Mouse (Mus musculus) intestine, postnatal 0 days (tissue): ENCODE data around the gene H2al1e. TPM values are rescaled to one million over a fixed set of nuclear protein-coding genes. Genes with fewer than 3 reads are reported as not detected.
"Not testable (repeated sequence)": the region's sequence is repeated elsewhere in the genome, so short reads cannot be mapped to it uniquely, and the experiment has no call there.

ENCODE experiments used
- ATAC-seq: fragments of 200-750 bp; cut with Nextera tagmentation; 2 replicates; pipeline ENCODE4 v1.8.0; 2017; ENCODE audit warnings: mild to moderate bottlenecking, moderate TSS enrichment, moderate library complexity
- H3K27ac ChIP-seq: fragments of 300-500 bp; sonication (generic); 2 replicates; pipeline ENCODE4 v1.5.1; 2014; ENCODE audit warnings: mild to moderate bottlenecking, low read depth, low read length, moderate library complexity
- H3K27me3 ChIP-seq: fragments of 300-500 bp; sonication (generic); replicated peaks from 2 replicates; pipeline ENCODE4 v1.6.1; 2014; ENCODE audit warnings: low read length, mixed read lengths; ENCODE audit not compliant: control insufficient read depth, insufficient read depth
- H3K36me3 ChIP-seq: fragments of 300-500 bp; sonication (generic); 2 replicates; pipeline ENCODE4 v1.6.1; 2014; ENCODE audit warnings: mild to moderate bottlenecking, moderate library complexity; ENCODE audit not compliant: control insufficient read depth, insufficient read depth
- H3K4me1 ChIP-seq: fragments of 300-500 bp; sonication (generic); replicated peaks from 2 replicates; pipeline ENCODE4 v1.6.1; 2014; ENCODE audit warnings: antibody characterized with exemption, low read length, mixed read lengths; ENCODE audit not compliant: control insufficient read depth, insufficient read depth
- H3K4me2 ChIP-seq: fragments of 300-500 bp; sonication (generic); replicated peaks from 2 replicates; pipeline ENCODE4 v1.6.1; 2014; ENCODE audit warnings: low read depth, mild to moderate bottlenecking, moderate library complexity
- H3K4me3 ChIP-seq: fragments of 300-500 bp; sonication (generic); 2 replicates; pipeline ENCODE4 v1.5.1; 2014; ENCODE audit warnings: low read depth, low read length
- H3K9ac ChIP-seq: fragments of 300-500 bp; sonication (generic); 2 replicates; pipeline ENCODE4 v1.6.1; 2014; ENCODE audit warnings: mild to moderate bottlenecking, low read depth, low read length
- H3K9me3 ChIP-seq: fragments of 300-500 bp; sonication (generic); 2 replicates; pipeline ENCODE4 v1.6.1; 2016; ENCODE audit warnings: mixed run types; ENCODE audit not compliant: control insufficient read depth
- CTCF ChIP-seq: sonication (generic); IDR thresholded peaks from 2 replicates; pipeline ENCODE4 v1.5.1; 2016; ENCODE audit warnings: low read depth, mild to moderate bottlenecking, control low read depth, antibody characterized with exemption, moderate library complexity
- WGBS: fragments of 180-500 bp; shearing (Covaris S2); extraction: QIAGEN DNeasy Blood & Tissue Kit; methylation state at CpG from one replicate; pipeline ENCODE4 v1.1.7; 2014; 5-methylcytosine and 5-hydroxymethylcytosine counted together
- polyA plus RNA-seq: library from polyadenylated mRNA; unstranded; fragments of >200 nt; fragmentation: Nextera tagmentation; extraction: Ambion mirVana; gene quantifications from 2 replicates; pipeline ENCODE4 v1.2.1, GENCODE M21; 2015

H2al1e gene
- polyA plus RNA-seq, 1 experiment from 2014 or later = not detected

DNA sequence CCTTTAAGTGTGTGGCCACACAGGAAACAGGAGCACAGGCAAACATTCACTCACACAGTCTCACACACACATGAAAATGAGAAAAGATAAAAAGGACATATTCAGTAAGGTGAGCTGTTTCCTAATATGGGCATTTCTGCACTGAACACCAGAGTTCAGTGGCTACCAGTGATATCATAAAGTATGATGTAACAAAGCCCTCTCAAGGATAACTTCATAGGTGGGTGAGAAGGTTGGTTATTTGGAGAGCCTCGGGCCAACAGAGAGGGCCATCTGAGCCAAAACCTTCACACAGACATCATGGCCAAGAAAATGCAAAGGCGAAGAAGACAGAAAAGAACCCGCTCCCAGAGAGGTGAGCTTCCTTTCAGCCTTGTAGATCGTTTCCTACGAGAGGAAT is 12.6 kb downstream of the H2al1e start, which contains the start of gene H2al1i:
TSS of gene H2al1i (plus strand) at position 301 of the 400 bp plus-strand sequence.
- not testable (repeated sequence) for H3K4me3 ChIP-seq, ATAC-seq, H3K9ac ChIP-seq, H3K36me3 ChIP-seq, H3K27ac ChIP-seq, H3K9me3 ChIP-seq, H3K27me3 ChIP-seq, H3K4me2 ChIP-seq, H3K4me1 ChIP-seq
- 100% methylated on average over 3 of the region's 5 CpGs for WGBS

DNA sequence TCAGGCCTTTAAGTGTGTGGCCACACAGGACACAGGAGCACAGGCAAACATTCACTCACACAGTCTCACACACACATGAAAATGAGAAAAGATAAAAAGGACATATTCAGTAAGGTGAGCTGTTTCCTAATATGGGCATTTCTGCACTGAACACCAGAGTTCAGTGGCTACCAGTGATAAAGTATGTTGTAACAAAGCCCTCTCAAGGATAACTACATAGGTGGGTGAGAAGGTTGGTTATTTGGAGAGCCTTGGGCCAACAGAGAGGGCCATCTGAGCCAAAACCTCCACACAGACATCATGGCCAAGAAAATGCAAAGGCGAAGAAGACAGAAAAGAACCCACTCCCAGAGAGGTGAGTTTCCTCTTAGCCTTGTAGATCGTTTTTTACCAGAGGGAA is 15.8 kb downstream of the H2al1e start, which contains the start of gene H2al1j:
TSS of gene H2al1j (plus strand) at position 301 of the 400 bp plus-strand sequence.
- ATAC-seq, H3K4me2 ChIP-seq, H3K36me3 ChIP-seq, H3K27me3 ChIP-seq, H3K4me1 ChIP-seq, H3K4me3 ChIP-seq, H3K27ac ChIP-seq, H3K9ac ChIP-seq, H3K9me3 ChIP-seq: not testable (repeated sequence)
- 85% methylated on average over 2 of the region's 2 CpGs for WGBS

DNA sequence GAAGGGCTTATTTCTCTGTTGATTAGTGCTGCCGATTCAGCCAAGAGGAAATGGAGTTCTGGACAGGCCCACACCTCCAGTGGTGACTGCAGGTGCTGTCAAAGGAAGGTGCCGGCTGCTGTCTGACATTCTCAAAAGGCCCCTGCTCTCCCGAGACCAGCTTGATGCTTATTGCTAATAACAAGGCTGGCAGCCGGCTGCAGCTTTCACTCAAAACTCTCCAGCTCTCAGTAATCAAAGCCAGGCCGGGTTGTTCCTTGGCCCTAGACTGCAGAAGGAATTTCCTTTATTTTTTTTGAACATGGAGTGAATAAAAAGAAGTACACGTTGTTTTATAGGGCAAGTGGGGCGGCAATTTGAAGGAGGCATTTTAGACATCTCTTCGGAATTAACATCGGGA is 34.0 kb downstream of the H2al1e start:
- no peaks in the 10 kb centered on the region for H3K27me3 ChIP-seq
- H3K27ac ChIP-seq = no peak overlapping the region
- no peak overlapping the region for H3K9ac ChIP-seq
- WGBS = 78% methylated on average over 9 of the region's 9 CpGs
- no peak overlapping the region for H3K4me3 ChIP-seq
- H3K9me3 ChIP-seq = no peaks in the 10 kb centered on the region
- no peak for TF ChIP-seq CTCF
- H3K4me1 ChIP-seq = no peaks in the 10 kb centered on the region
- H3K36me3 ChIP-seq = no peaks in the 10 kb centered on the region
- no peak for ATAC-seq
- H3K4me2 ChIP-seq = no peak overlapping the region

DNA sequence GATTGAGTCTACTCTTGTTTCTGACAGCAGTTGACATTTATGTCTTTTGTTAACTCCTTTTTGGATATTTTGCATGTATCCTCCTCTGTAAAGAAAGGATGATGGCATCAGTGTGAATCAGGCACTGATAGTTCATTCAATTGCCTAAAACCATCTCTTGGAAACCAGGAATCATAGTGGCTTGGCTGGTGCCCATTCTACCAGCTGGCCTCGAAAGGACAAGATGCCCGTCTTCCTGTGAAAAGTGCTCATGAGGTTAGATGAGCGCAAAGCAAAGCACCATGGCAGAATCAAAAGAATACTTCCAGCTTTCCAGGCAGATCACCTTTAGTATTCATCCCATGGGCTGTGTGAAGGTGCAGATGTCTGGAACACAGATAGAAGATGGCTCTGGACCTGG is 35.0 kb downstream of the H2al1e start:
- Histone ChIP-seq H3K27ac (no peak overlapping the region), H3K36me3 (no peaks in the 10 kb centered on the region), H3K4me2 (no peak overlapping the region), H3K9ac (no peak overlapping the region), H3K27me3 (no peaks in the 10 kb centered on the region), H3K4me3 (no peak overlapping the region), H3K9me3 (no peaks in the 10 kb centered on the region), H3K4me1 (no peaks in the 10 kb centered on the region)
- no peak for ATAC-seq
- 91% methylated on average over 3 of the region's 3 CpGs for WGBS
- no peak for TF ChIP-seq CTCF

DNA sequence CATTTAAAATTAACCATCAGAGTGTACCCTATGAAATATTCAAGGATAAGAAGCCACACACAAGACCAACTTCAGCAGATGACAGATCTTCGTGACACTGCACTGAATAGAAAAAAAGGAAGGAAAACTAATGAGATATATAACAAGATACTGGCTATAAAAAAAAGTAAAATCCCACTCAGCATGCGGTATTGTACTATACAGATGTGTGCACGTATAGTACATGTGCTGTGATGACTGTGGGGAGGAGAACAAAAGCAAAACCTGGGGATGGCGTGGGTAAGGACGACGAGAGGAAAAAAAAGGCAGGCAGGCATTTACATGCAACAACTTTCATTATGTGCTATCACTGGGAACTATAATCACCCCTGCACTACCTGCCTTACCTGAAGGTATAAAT is 49.1 kb downstream of the H2al1e start:
- WGBS = 75% methylated on average over 6 of the region's 6 CpGs
- ATAC-seq = no peak
- no peaks in the 10 kb centered on the region for H3K4me1 ChIP-seq

DNA sequence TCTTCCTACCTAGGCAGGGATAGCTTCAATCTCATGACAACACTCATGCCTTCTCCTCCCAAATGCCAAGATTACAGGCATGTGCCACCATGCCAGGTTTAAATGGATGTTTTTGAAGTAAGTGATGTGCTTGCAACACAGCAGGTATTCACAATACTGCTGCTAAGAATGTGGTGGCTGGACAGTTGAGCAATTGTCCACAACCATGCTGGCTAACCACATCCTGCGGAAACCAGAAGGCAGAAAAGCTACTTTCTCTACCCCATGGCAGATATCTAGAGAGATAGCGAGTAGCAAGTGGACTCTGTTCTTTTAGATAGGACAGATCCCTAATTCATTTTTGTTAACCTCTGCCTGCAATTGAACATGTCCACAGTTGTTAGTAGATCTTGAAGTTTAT is 49.5 kb downstream of the H2al1e start:
- no peak for ATAC-seq
- no peak overlapping the region for H3K4me2 ChIP-seq
- WGBS = 74% methylated on average over 2 of the region's 2 CpGs
- H3K9ac ChIP-seq = no peak overlapping the region
- H3K27me3 ChIP-seq = 0 out of 2 replicates have a peak, but pooled peaks cover 3% of the 10 kb centered on the region
- H3K4me1 ChIP-seq = no peaks in the 10 kb centered on the region
- TF ChIP-seq CTCF = no peak
- no peak overlapping the region for H3K27ac ChIP-seq
- no peaks in the 10 kb centered on the region for H3K9me3 ChIP-seq
- H3K4me3 ChIP-seq = no peak overlapping the region
- H3K36me3 ChIP-seq = no peaks in the 10 kb centered on the region

More for the DNA sequence above, 49.1 kb downstream of the H2al1e start:
- no peaks in the 10 kb centered on the region for H3K36me3 ChIP-seq
- H3K9ac ChIP-seq = no peak overlapping the region
- H3K4me2 ChIP-seq = no peak overlapping the region
- TF ChIP-seq CTCF = no peak
- H3K4me3 ChIP-seq = no peak overlapping the region
- H3K9me3 ChIP-seq = no peaks in the 10 kb centered on the region
- 0 out of 2 replicates have a peak, but pooled peaks cover 3% of the 10 kb centered on the region for H3K27me3 ChIP-seq
- H3K27ac ChIP-seq = no peak overlapping the region

Other genes starting within 250 kb of the H2al1e start
- gene H2al1a, start 12.7 kb upstream of the H2al1e start, polyA plus RNA-seq = not detected in 2 replicates
- gene H2al1b, start 9.5 kb upstream of the H2al1e start, polyA plus RNA-seq = not detected in 2 replicates
- not detected in 2 replicates for gene H2al1c, start 6.3 kb upstream of the H2al1e start, polyA plus RNA-seq
- not detected in 2 replicates for gene H2al1d, start 3.1 kb upstream of the H2al1e start, polyA plus RNA-seq
- not detected in 2 replicates for gene H2al1f, start 3.2 kb downstream of the H2al1e start, polyA plus RNA-seq
- gene H2al1g, start 6.3 kb downstream of the H2al1e start, polyA plus RNA-seq = not detected in 2 replicates
- not detected in 2 replicates for gene H2al1h, start 9.6 kb downstream of the H2al1e start, polyA plus RNA-seq
- not detected in 2 replicates for gene H2al1i, start 12.7 kb downstream of the H2al1e start, polyA plus RNA-seq
- gene H2al1j, start 15.9 kb downstream of the H2al1e start, polyA plus RNA-seq = not detected in 2 replicates